Mouse (Mus musculus) embryonic facial prominence, embryonic 11.5 days (tissue): ENCODE measurements at regions not wholly inside any gene's neighbourhood (a gene's known extent, or its start where the extent isn't known, plus 50 kb on each side); places are given as distances from the start of the nearest gene placed in this dataset.

Experiments used
- ATAC-seq: fragments of 200-750 bp; cut with Nextera tagmentation; replicated peaks from 2 replicates; pipeline ENCODE4 v1.8.0; 2017; ENCODE audit warnings: low read depth; ENCODE audit not compliant: insufficient number of reproducible peaks, low FRiP score, low TSS enrichment
- DNase-seq: peaks from one replicate; pipeline ENCODE4 v3.0.0-alpha.2; 2015; ENCODE audit warnings: low spot score
- H3K27ac ChIP-seq: fragments of 300-500 bp; sonication (generic); replicated peaks from 2 replicates; pipeline ENCODE4 v1.5.1; 2014; ENCODE audit warnings: mild to moderate bottlenecking, low read depth, low read length, control low read depth
- H3K27me3 ChIP-seq: fragments of 300-500 bp; sonication (generic); 2 replicates; pipeline ENCODE4 v1.6.1; 2014; ENCODE audit warnings: mild to moderate bottlenecking, low read length, moderate library complexity, mixed read lengths; ENCODE audit not compliant: control insufficient read depth, insufficient read depth
- H3K36me3 ChIP-seq: fragments of 300-500 bp; sonication (generic); replicated peaks from 2 replicates; pipeline ENCODE4 v1.6.1; 2014; ENCODE audit warnings: low read depth, mild to moderate bottlenecking, low read length, moderate library complexity, mixed read lengths; ENCODE audit not compliant: control insufficient read depth, insufficient read depth
- H3K4me1 ChIP-seq: fragments of 300-500 bp; sonication (generic); 2 replicates; pipeline ENCODE4 v1.6.1; 2014; ENCODE audit warnings: low read length, mixed read lengths; ENCODE audit not compliant: control insufficient read depth, insufficient read depth
- H3K4me2 ChIP-seq: fragments of 300-500 bp; sonication (generic); 2 replicates; pipeline ENCODE4 v1.6.1; 2014; ENCODE audit warnings: low read depth, mild to moderate bottlenecking, control low read depth, low read length, moderate library complexity
- H3K4me3 ChIP-seq: fragments of 300-500 bp; sonication (generic); 2 replicates; pipeline ENCODE4 v1.5.1; 2014; ENCODE audit warnings: low read depth, low read length, control low read depth
- H3K9ac ChIP-seq: fragments of 300-500 bp; sonication (generic); replicated peaks from 2 replicates; pipeline ENCODE4 v1.6.1; 2014; ENCODE audit warnings: mild to moderate bottlenecking, control low read depth, low read length
- H3K9me3 ChIP-seq: fragments of 300-500 bp; sonication (generic); replicated peaks from 2 replicates; pipeline ENCODE4 v1.6.1; 2016; ENCODE audit warnings: mild to moderate bottlenecking, low read length, inconsistent platforms, mixed read lengths; ENCODE audit not compliant: control insufficient read depth
- WGBS: fragments of 180-500 bp; shearing (Covaris S2); extraction: QIAGEN DNeasy Blood & Tissue Kit; methylation state at CpG from one replicate; pipeline ENCODE4 v1.1.7; 2014; 5-methylcytosine and 5-hydroxymethylcytosine counted together

- no peak for ATAC-seq
- Histone ChIP-seq H3K9me3 (no peaks in the 10 kb centered on the region), H3K36me3 (no peaks in the 10 kb centered on the region), H3K4me2 (no peak overlapping the region), H3K4me1 (no peaks in the 10 kb centered on the region), H3K4me3 (no peak overlapping the region), H3K27ac (no peak overlapping the region), H3K9ac (no peak overlapping the region), H3K27me3 (no peaks in the 10 kb centered on the region)
- WGBS: 24% methylated on average over 5 of the region's 5 CpGs
- no peak for DNase-seq
Measured at GRCm38 (mm10) chr9:61302724-61303123, 69.4 kb upstream of the Tle3 start.

DNA sequence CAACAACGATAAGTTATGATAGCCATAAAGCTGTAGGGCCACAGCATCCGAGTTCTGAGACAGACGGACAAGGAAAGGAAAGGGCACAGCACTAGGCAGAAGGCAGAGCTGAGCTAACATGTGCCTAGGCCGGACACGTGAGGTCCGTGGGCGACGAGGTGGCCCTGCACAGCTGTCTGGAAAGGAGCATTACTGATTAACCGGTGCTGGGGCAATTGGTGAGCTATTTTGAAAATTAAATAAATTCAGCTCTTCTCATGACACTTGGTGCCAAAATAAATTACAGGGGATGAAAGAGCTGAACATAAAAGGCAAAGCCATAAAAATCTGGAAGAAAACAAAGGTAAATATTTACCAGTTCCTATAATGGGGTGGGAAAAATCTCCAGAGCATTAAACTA is 65.9 kb upstream of the Tle3 start:
- Histone ChIP-seq H3K9ac (no peak overlapping the region), H3K4me2 (no peak overlapping the region), H3K4me1 (no peaks in the 10 kb centered on the region), H3K4me3 (no peak overlapping the region), H3K9me3 (no peaks in the 10 kb centered on the region), H3K36me3 (no peaks in the 10 kb centered on the region), H3K27me3 (no peaks in the 10 kb centered on the region), H3K27ac (no peak overlapping the region)
- ATAC-seq (no peak), DNase-seq (no peak)
- WGBS: 90% methylated on average over 9 of the region's 9 CpGs

DNA sequence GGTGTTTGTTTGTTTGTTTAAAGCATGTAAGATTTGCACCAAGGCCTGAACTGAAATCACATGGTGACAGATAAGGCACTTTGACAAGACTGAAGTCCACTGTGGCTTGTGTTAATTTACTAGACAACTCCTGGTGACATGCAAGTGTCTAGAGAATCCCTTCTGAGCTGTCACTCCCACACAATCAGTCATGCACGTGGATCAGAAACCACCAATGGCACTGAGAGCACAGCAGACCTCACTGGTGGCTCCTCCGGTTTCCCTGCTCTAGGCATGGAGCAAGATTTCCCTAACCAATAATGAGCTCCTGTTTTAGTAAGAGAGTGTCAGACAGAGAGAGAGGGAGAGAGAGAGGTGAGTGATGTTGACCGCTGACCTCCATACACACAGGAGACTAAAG is 63.1 kb upstream of the Tle3 start:
- no peaks in the 10 kb centered on the region for H3K9me3 ChIP-seq
- DNase-seq (no peak), ATAC-seq (no peak)
- no peaks in the 10 kb centered on the region for H3K4me1 ChIP-seq
- WGBS: 35% methylated on average over 3 of the region's 3 CpGs
- no peak overlapping the region for H3K4me3 ChIP-seq
- H3K36me3 ChIP-seq: no peaks in the 10 kb centered on the region
- no peaks in the 10 kb centered on the region for H3K27me3 ChIP-seq
- H3K9ac ChIP-seq: no peak overlapping the region
- no peak overlapping the region for H3K27ac ChIP-seq
- no peak overlapping the region for H3K4me2 ChIP-seq

DNA sequence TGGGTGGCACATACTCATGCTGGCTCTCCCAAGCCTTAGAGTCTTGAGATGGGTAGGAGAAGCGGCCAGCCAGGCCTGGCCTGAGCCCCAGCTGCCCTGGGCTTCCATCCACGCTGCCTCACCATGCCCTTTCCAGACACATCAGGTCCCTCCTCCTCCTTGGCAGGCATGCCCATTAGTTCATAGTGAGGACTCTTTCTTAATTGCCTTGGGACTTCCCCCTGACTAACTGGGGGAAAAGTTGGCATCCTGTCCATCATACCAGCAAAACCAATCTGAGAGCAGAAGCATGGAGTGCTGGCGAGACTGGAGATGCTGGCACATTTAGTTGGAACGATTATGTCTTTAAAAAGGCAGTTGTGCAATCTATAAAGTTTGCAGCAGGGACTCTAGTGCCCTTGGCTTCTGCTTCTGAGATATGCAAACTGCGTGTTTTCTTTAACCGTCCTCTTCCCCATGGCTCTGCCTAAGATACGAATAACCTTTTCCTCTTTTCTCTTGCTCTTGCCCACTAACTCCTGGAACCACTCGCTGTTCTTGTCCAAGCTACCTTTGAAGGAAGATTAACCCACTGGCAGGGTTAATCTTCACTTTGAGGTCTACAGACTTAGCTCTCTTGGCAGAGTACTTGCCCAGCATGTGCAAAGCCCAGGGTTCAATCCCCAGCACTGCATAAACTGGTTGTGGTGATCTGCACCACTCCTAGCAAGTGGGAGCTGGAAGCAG is 62.2 kb upstream of the Tle3 start:
- no peak overlapping the region for H3K4me3 ChIP-seq
- WGBS: 85% methylated on average over 8 of the region's 8 CpGs
- H3K4me2 ChIP-seq: no peak overlapping the region
- H3K4me1 ChIP-seq: no peaks in the 10 kb centered on the region
- H3K36me3 ChIP-seq: no peaks in the 10 kb centered on the region
- ATAC-seq (no peak), DNase-seq (no peak)
- no peaks in the 10 kb centered on the region for H3K27me3 ChIP-seq
- no peak overlapping the region for H3K27ac ChIP-seq
- H3K9me3 ChIP-seq: no peaks in the 10 kb centered on the region
- H3K9ac ChIP-seq: no peak overlapping the region

- Histone ChIP-seq H3K4me1 (no peaks in the 10 kb centered on the region), H3K4me3 (no peak overlapping the region), H3K27ac (no peak overlapping the region), H3K36me3 (no peaks in the 10 kb centered on the region), H3K9me3 (no peaks in the 10 kb centered on the region), H3K27me3 (no peaks in the 10 kb centered on the region), H3K4me2 (no peak overlapping the region), H3K9ac (no peak overlapping the region)
- DNase-seq: no peak
- 72% methylated on average over 5 of the region's 5 CpGs for WGBS
- no peak for ATAC-seq
Measured at GRCm38 (mm10) chr9:61310574-61310973, 61.6 kb upstream of the Tle3 start.

DNA sequence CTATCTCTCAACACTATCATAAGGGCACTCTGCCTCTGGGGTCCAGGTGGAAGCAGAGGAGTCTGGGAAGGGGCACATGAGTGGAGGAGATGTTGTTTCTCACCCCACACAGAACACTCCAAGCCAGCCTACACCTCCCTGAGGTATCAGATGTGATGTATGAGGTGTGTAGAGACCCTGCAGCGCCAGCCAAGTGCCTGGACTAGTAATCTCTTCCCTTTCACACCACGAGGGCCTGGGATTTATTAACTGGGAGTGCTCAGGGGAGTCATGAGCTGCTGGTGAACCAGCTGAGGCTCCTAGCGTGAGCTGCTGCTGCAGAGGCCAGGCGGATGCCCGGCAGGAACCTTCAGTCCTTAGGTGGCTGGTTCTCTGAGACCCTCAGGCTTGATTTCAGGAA is 60.6 kb upstream of the Tle3 start:
- Histone ChIP-seq H3K9ac (no peak overlapping the region), H3K36me3 (no peaks in the 10 kb centered on the region), H3K4me3 (no peak overlapping the region), H3K27ac (no peak overlapping the region), H3K9me3 (no peaks in the 10 kb centered on the region), H3K4me1 (no peaks in the 10 kb centered on the region), H3K27me3 (no peaks in the 10 kb centered on the region), H3K4me2 (no peak overlapping the region)
- ATAC-seq: no peak
- WGBS: 34% methylated on average over 5 of the region's 5 CpGs
- peak; percentile 58 for DNase-seq

DNA sequence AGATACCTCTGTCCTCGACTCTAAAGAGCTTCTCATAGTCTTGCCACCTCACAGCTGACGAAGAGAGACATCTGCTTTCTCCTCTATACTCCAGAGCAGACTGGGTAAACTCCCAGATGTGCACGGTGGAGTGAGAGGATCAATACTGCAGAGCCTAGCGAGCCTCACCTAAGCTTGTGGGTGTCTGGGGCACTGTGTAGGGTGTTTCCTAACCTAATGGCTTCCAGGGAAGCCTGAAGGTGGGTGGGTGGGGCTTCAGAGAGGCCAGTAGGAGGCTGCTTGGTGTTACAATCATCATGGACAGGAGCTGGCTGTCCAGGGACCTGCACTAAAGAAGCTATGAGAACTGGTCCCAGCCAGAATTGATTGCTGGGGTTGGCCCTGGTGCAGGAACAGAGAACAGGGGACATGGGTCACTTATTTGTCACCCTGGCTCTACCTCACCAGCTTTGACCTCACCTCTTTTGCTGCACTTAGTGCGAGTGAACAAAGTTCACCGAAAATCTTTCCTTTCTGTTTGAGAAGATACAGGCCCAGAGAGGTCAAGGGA is 57.5 kb upstream of the Tle3 start:
- H3K27ac ChIP-seq: no peak overlapping the region
- DNase-seq (no peak), ATAC-seq (no peak)
- H3K27me3 ChIP-seq: no peaks in the 10 kb centered on the region
- no peaks in the 10 kb centered on the region; the same call in 1 of the 2 replicates for H3K4me1 ChIP-seq
- no peaks in the 10 kb centered on the region for H3K36me3 ChIP-seq
- H3K9me3 ChIP-seq: no peaks in the 10 kb centered on the region
- H3K4me2 ChIP-seq: no peak overlapping the region
- 63% methylated on average over 6 of the region's 6 CpGs for WGBS
- no peak overlapping the region for H3K9ac ChIP-seq
- no peak overlapping the region for H3K4me3 ChIP-seq

DNA sequence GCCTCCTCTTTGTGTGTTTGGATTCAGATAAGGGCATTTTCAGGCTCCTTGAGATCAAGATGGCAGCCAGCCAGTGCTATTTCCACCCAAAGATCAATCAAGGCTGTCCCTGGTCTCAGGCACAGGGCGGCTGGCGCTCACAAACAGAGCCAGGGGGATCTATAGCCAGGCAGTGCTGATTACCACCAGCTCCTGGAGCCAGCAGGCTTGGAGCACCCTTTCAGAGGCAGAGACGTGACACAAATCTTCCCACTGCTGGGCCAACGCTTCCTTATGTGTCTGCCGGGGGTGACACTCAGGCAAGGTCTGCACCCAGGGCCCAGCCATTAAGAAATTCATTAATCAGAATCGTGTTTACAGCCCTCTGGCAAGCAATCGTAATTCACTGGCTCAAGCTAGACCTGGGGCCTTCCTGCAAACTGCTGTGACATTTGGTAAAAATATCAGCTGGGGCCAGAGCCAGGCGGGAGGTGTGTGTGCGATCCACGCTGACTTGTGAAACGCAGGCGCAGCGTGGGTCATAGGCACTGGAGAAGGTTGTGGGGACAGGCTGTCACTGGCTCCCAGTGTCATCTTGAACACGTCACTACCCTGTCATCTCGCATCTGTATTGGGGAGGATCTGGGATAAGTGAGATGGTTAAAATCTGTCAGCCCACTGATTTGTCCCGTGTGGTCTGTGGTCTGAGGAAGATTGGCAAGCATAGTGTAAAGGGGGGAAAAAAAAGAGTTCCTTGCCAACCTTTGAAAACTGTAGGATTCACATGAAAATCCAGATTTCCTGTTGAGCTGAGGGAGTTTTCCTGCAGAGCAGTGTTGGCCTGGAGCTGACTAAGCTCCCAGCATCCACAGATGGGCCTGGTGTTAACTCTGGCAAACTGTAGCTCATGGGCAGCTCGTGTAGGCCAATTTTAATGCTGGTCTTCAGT is 56.5 kb upstream of the Tle3 start:
- Histone ChIP-seq H3K4me2 (no peak overlapping the region), H3K4me1 (no peaks in the 10 kb centered on the region; the same call in 1 of the 2 replicates), H3K27ac (no peak overlapping the region), H3K9me3 (no peaks in the 10 kb centered on the region), H3K36me3 (no peaks in the 10 kb centered on the region), H3K4me3 (no peak overlapping the region), H3K27me3 (no peaks in the 10 kb centered on the region; the same call in 1 of the 2 replicates), H3K9ac (no peak overlapping the region)
- no peak for ATAC-seq
- WGBS: 65% methylated on average over 17 of the region's 17 CpGs
- DNase-seq: no peak
